In genomic region chrX:162453821-162454402, GRCm38 (mm10) we compare ENCODE assay signal across 12 mouse cellular contexts.
DNase-seq lines count a peak whose midpoint lies in the region; ATAC-seq and TF ChIP-seq lines count a peak whose summit lies in the region.
"Had no signal": no experiment of that assay in that cellular context is flagged by ENCODE, and none has a peak within 500 bp of the region (broad histone marks: within the 10 kb centered on the region; RNA-seq: fewer than 3 reads in every experiment).

No protein-coding gene starts in this region.

- no peak overlapping the region for H3K4me2 ChIP-seq in heart, postnatal 0 days (ENCODE audit: low read depth, low read length)
- no peak overlapping the region for H3K4me2 ChIP-seq in lung, embryonic 14.5 days
- no peak overlapping the region for H3K4me2 ChIP-seq in liver, embryonic 16.5 days (ENCODE audit: low read depth, low read length)
- H3K4me2 ChIP-seq: heart, embryonic 11.5 days; hindbrain, embryonic 13.5 days had no signal

- H3K27ac ChIP-seq in heart, postnatal 0 days (ENCODE audit: low read depth) = no peak overlapping the region
- H3K27ac ChIP-seq in lung, embryonic 14.5 days (ENCODE audit: low read depth) = no peak overlapping the region
- no peak overlapping the region for H3K27ac ChIP-seq in liver, embryonic 16.5 days (ENCODE audit: low read length)
- H3K27ac ChIP-seq: hindbrain, embryonic 13.5 days had no signal

- H3K36me3 ChIP-seq in heart, postnatal 0 days (replicated peaks; ENCODE audit: control insufficient read depth, insufficient read depth, low read length) = no peaks in the 10 kb centered on the region
- H3K36me3 ChIP-seq in lung, embryonic 14.5 days (ENCODE audit: insufficient read depth) = no peaks in the 10 kb centered on the region
- no peaks in the 10 kb centered on the region for H3K36me3 ChIP-seq in liver, embryonic 16.5 days (ENCODE audit: control insufficient read depth, insufficient read depth)
- H3K36me3 ChIP-seq: hindbrain, embryonic 13.5 days had no signal

- intact Hi-C loops in heart, postnatal 25 days (cut with DNase I) = loop anchor here (5.0 to 10.0 kb wide), 3 partner anchors 292 to 582 kb away; no protein-coding TSS in a partner anchor

- H3K9me3 ChIP-seq in heart, postnatal 0 days (replicated peaks; ENCODE audit: control insufficient read depth, low read length) = no peaks in the 10 kb centered on the region; the same call in 1 of the 2 replicates
- H3K9me3 ChIP-seq in lung, embryonic 14.5 days (ENCODE audit: low read depth, low read length) = no peaks in the 10 kb centered on the region
- H3K9me3 ChIP-seq in liver, embryonic 16.5 days (replicated peaks; ENCODE audit: control insufficient read depth, low read length) = no peaks in the 10 kb centered on the region
- H3K9me3 ChIP-seq: hindbrain, embryonic 13.5 days had no signal

- no peak overlapping the region for H3K4me3 ChIP-seq in heart, postnatal 0 days (ENCODE audit: low read depth, low read length)
- H3K4me3 ChIP-seq in lung, embryonic 14.5 days (ENCODE audit: low read depth, low read length) = no peak overlapping the region
- no peak overlapping the region for H3K4me3 ChIP-seq in liver, embryonic 16.5 days (ENCODE audit: low read depth, low read length)
- H3K4me3 ChIP-seq: hindbrain, embryonic 13.5 days had no signal

- TF ChIP-seq EP300 in heart, postnatal 0 days (IDR thresholded peaks at IDR 0.05; ENCODE audit: low read depth) = no peak

- WGBS in heart, postnatal 0 days = 45% methylated on average over 7 of the region's 7 CpGs
- 45% methylated on average over 7 of the region's 7 CpGs for WGBS in lung, embryonic 14.5 days
- 53% methylated on average over 7 of the region's 7 CpGs for WGBS in liver, embryonic 16.5 days (ENCODE audit: insufficient replicate concordance)

- TF ChIP-seq CTCF in heart, postnatal 0 days (IDR thresholded peaks at IDR 0.05; ENCODE audit: low read depth) = peak; percentile 57
- peak; percentile 55 for TF ChIP-seq CTCF in lung, embryonic 14.5 days (IDR thresholded peaks at IDR 0.05; ENCODE audit: low read depth)
- TF ChIP-seq CTCF in Patski (IDR thresholded peaks at IDR 0.05) = peak; percentile 54

- DNase-seq in heart, postnatal 0 days (ENCODE audit: low spot score) = no peak
- no peak for DNase-seq in heart, postnatal 25 days (ENCODE audit: low spot score)
- peak; percentile 61 for DNase-seq in lung, embryonic 14.5 days
- no peak for DNase-seq in lung, postnatal 4 days
- DNase-seq in Patski (ENCODE audit: low read depth, low spot score) = no peak
- DNase-seq in ovary, postnatal 36 days (ENCODE audit: low spot score) = no peak
- DNase-seq in neural tube, embryonic 10.5 days (ENCODE audit: extremely low spot score, low spot score) = no peak
- DNase-seq: cerebellum, postnatal 25 days; kidney, postnatal 4 days had no signal

- CTCF ChIA-PET in Patski (lab: Charles Lee) = interaction anchor here (1.1 to 1.2 kb wide), 2 partner anchors 40 to 174 kb away, joined by 3 read pairs; no protein-coding TSS in a partner anchor

- H3K27me3 ChIP-seq in heart, postnatal 0 days (ENCODE audit: control insufficient read depth, insufficient read depth, low read length) = no peaks in the 10 kb centered on the region
- no peaks in the 10 kb centered on the region for H3K27me3 ChIP-seq in lung, embryonic 14.5 days (ENCODE audit: insufficient read depth, low read length)
- peaks cover 11% of the 10 kb centered on the region for H3K27me3 ChIP-seq in Patski
- no peaks in the 10 kb centered on the region for H3K27me3 ChIP-seq in liver, embryonic 16.5 days (ENCODE audit: control insufficient read depth, insufficient read depth, low read depth, low read length)

- no peak for ATAC-seq in heart, postnatal 0 days (ENCODE audit: insufficient read depth, low read depth)
- no peak for ATAC-seq in lung, embryonic 14.5 days (ENCODE audit: insufficient read depth)
- no peak for ATAC-seq in Patski
- peak; percentile 69 for ATAC-seq in liver, embryonic 16.5 days (ENCODE audit: low read depth)

- no peak overlapping the region for H3K9ac ChIP-seq in heart, postnatal 0 days (replicated peaks; ENCODE audit: low read depth, low read length)
- no peak overlapping the region for H3K9ac ChIP-seq in lung, embryonic 14.5 days
- H3K9ac ChIP-seq in liver, embryonic 16.5 days (ENCODE audit: low read depth, low read length) = no peak overlapping the region
- H3K9ac ChIP-seq: hindbrain, embryonic 13.5 days had no signal

- POLR2A ChIA-PET in Patski (lab: Charles Lee) = no interaction called here

- H3K4me1 ChIP-seq in heart, postnatal 0 days (ENCODE audit: control insufficient read depth, insufficient read depth) = no peaks in the 10 kb centered on the region
- H3K4me1 ChIP-seq in lung, embryonic 14.5 days (ENCODE audit: insufficient read depth) = no peaks in the 10 kb centered on the region
- H3K4me1 ChIP-seq in liver, embryonic 16.5 days (ENCODE audit: control insufficient read depth, low read depth, low read length) = peaks cover 3% of the 10 kb centered on the region
- H3K4me1 ChIP-seq: hindbrain, embryonic 13.5 days had no signal

- in situ Hi-C loops in Patski (cut with MboI; ENCODE audit: low pct_unique_long_range_greater_than_20kb) = loop anchor here (5.0 to 25.0 kb wide), 5 partner anchors 172 to 1067 kb away; no protein-coding TSS in a partner anchor
